Mouse (Mus musculus) neural tube, embryonic 15.5 days (tissue): ENCODE data around the gene Shcbp1l. TPM values are rescaled to one million over a fixed set of nuclear protein-coding genes. Genes with fewer than 3 reads are reported as not detected.

Experiments
- ATAC-seq: fragments of 200-750 bp; cut with Nextera tagmentation; 2 replicates; pipeline ENCODE4 v1.8.0; 2017; ENCODE audit warnings: mild to moderate bottlenecking, moderate TSS enrichment, moderate library complexity; ENCODE audit not compliant: low FRiP score
- H3K27ac ChIP-seq: fragments of 300-500 bp; sonication (generic); replicated peaks from 2 replicates; pipeline ENCODE4 v1.5.1; 2015; ENCODE audit warnings: mild to moderate bottlenecking, inconsistent platforms
- H3K27me3 ChIP-seq: fragments of 300-500 bp; sonication (generic); replicated peaks from 2 replicates; pipeline ENCODE4 v1.6.1; 2015; ENCODE audit warnings: inconsistent platforms
- H3K36me3 ChIP-seq: fragments of 300-500 bp; sonication (generic); 2 replicates; pipeline ENCODE4 v1.6.1; 2015; ENCODE audit warnings: inconsistent platforms
- H3K4me1 ChIP-seq: fragments of 300-500 bp; sonication (generic); 2 replicates; pipeline ENCODE4 v1.6.1; 2015; ENCODE audit warnings: inconsistent platforms
- H3K4me2 ChIP-seq: fragments of 300-500 bp; sonication (generic); 2 replicates; pipeline ENCODE4 v1.6.1; 2015; ENCODE audit warnings: inconsistent platforms, mild to moderate bottlenecking, moderate library complexity
- H3K4me3 ChIP-seq: fragments of 300-500 bp; sonication (generic); replicated peaks from 2 replicates; pipeline ENCODE4 v1.5.1; 2015; ENCODE audit warnings: mild to moderate bottlenecking, inconsistent platforms
- H3K9ac ChIP-seq: fragments of 300-500 bp; sonication (generic); replicated peaks from 2 replicates; pipeline ENCODE4 v1.6.1; 2015; ENCODE audit warnings: mild to moderate bottlenecking, inconsistent platforms
- H3K9me3 ChIP-seq: fragments of 300-500 bp; sonication (generic); replicated peaks from 2 replicates; pipeline ENCODE4 v1.6.1; 2016; ENCODE audit warnings: inconsistent platforms
- WGBS: fragments of 180-500 bp; shearing (Covaris S2); methylation state at CpG from one replicate; pipeline ENCODE4 v1.1.7; 2015; ENCODE audit warnings: mixed read lengths; 5-methylcytosine and 5-hydroxymethylcytosine counted together
- polyA plus RNA-seq: library from polyadenylated mRNA; unstranded; fragments of >200 nt; fragmentation: Nextera tagmentation; extraction: Ambion mirVana; gene quantifications from 2 replicates; pipeline ENCODE4 v1.2.1, GENCODE M21; 2015

Gene Shcbp1l
- polyA plus RNA-seq, 1 experiment from 2014 or later: 0.75 TPM

DNA sequence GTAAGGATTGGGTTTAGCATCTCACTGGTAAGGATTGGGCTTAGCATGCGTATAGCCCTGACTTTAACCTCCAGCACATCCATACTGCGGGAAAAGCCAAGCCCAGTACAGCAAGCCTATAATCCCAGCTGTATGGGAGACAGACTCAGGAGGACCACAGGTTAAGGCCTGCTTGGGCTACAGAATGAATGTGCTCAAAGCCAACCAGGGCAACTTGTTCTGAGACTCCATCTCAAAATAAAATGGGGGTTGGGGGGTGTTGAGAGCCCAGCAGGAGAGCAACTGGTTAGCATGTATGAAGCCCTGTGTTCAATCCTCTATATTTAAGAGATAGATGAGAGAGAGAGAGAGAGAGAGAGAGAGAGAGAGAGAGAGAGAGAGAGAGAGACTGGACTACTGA lies 66.4 kb downstream of the Shcbp1l start:
- no peaks in the 10 kb centered on the region for H3K9me3 ChIP-seq
- H3K9ac ChIP-seq: no peak overlapping the region
- H3K4me3 ChIP-seq: no peak overlapping the region
- H3K4me1 ChIP-seq: peaks cover 5% of the 10 kb centered on the region; the same call in 1 of the 2 replicates
- no peaks in the 10 kb centered on the region for H3K27me3 ChIP-seq
- H3K27ac ChIP-seq: no peak overlapping the region
- no peak overlapping the region for H3K4me2 ChIP-seq
- ATAC-seq: no peak
- no peaks in the 10 kb centered on the region for H3K36me3 ChIP-seq
- WGBS: 89% methylated on average over 2 of the region's 2 CpGs

GRCm38 (mm10) chr1:153491822-153492221 lies 66.9 kb downstream of the Shcbp1l start:
- 97% methylated on average over 1 of the region's 1 CpGs for WGBS
- Histone ChIP-seq H3K4me2 (no peak overlapping the region), H3K27ac (no peak overlapping the region), H3K9me3 (no peaks in the 10 kb centered on the region), H3K36me3 (no peaks in the 10 kb centered on the region), H3K27me3 (no peaks in the 10 kb centered on the region), H3K4me3 (no peak overlapping the region), H3K4me1 (0 out of 2 replicates have a peak, but pooled peaks cover 5% of the 10 kb centered on the region), H3K9ac (no peak overlapping the region)
- ATAC-seq: no peak

GRCm38 (mm10) chr1:153493338-153493737 lies 68.4 kb downstream of the Shcbp1l start:
- H3K9me3 ChIP-seq: no peaks in the 10 kb centered on the region
- no peaks in the 10 kb centered on the region for H3K36me3 ChIP-seq
- ATAC-seq: no peak
- H3K27ac ChIP-seq: no peak overlapping the region
- no peaks in the 10 kb centered on the region for H3K27me3 ChIP-seq
- WGBS: 25% methylated on average over 4 of the region's 4 CpGs
- H3K4me3 ChIP-seq: no peak overlapping the region
- H3K9ac ChIP-seq: no peak overlapping the region
- no peak overlapping the region for H3K4me2 ChIP-seq
- no peaks in the 10 kb centered on the region for H3K4me1 ChIP-seq

- Histone ChIP-seq H3K9me3 (no peaks in the 10 kb centered on the region), H3K36me3 (no peaks in the 10 kb centered on the region), H3K27ac (no peak overlapping the region), H3K4me1 (no peaks in the 10 kb centered on the region), H3K4me2 (no peak overlapping the region), H3K27me3 (no peaks in the 10 kb centered on the region), H3K4me3 (no peak overlapping the region), H3K9ac (no peak overlapping the region)
- no peak for ATAC-seq
- 24% methylated on average over 6 of the region's 6 CpGs for WGBS
These were observed 69.0 kb downstream of the Shcbp1l start for GRCm38 (mm10) chr1:153493931-153494330.

DNA sequence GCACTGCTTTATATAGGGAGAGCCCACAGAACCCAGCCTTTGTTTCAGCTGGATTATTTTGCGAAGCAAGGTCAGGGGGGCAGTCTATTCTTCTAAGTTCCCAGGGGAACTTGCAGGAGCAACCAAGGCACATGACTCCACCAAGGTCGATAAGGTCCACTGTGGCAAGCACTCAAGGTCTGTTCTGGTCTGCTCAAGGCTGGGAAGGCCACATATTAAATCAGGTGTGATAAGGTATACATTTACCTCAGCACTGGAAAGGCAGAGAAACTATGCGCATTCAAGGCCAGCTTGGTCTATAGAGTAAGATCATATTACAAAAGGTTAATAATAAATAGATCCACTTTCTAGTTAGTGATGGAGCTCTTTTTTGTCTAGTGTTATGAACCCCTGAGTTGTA lies 71.1 kb downstream of the Shcbp1l start:
- H3K9me3 ChIP-seq: no peaks in the 10 kb centered on the region
- H3K4me2 ChIP-seq: no peak overlapping the region
- no peaks in the 10 kb centered on the region for H3K36me3 ChIP-seq
- WGBS: 85% methylated on average over 3 of the region's 3 CpGs
- H3K27me3 ChIP-seq: no peaks in the 10 kb centered on the region
- H3K9ac ChIP-seq: no peak overlapping the region
- H3K4me3 ChIP-seq: no peak overlapping the region
- no peaks in the 10 kb centered on the region for H3K4me1 ChIP-seq
- no peak overlapping the region for H3K27ac ChIP-seq
- no peak for ATAC-seq

DNA sequence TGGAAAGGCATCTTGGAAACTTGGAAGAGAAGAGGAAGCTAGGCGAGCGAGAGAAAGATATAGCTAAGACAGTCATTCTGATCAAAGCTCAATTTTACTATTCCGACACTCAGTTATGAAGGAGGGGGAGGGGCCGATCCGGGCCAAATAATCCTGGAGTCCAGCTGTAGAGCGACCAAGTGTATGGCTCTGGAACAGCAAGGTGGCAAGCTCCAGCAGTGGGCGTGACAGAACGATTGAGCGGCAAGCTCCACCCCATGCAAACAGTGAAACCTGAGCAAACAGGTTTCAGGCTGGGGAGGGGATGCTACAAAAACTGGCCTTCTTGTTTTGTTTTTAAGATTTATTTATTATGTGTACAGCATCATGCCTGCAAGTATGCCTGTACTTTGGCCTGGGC lies 75.1 kb downstream of the Shcbp1l start:
- WGBS: 94% methylated on average over 9 of the region's 9 CpGs

DNA sequence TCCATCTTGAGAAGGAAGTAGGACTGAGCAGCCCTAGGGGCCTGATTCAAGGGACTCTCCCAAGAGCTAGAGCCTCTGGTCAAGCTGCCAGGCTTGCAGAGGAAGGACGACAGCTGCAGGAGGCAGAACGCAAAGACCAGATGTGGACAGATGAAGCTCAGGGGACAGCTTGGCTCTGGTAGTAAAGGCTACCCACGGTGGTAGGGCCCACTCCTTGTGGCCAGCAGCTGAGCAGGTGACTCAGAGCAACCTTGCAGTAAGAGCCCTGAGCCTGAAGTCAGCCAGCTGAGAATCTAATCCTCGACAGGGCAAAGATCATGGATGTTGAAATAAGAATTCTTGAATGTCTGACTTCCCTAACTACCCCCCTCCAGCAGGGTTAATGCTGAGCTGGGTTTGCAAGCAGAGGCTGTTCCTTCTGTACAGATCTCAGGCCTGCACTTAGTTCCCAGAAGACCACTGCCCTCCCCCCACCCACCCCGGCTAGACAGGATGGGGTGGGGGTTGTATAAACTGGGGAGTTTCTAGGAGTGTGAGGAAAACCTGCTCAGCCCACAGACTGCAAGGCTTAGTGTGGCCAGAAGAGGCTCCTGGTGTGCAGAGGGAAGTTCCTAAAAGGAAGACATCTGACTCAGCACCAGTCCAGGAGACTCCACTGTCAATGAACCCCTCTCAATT lies 76.8 kb downstream of the Shcbp1l start:
- no peak for ATAC-seq
- H3K9me3 ChIP-seq: no peaks in the 10 kb centered on the region
- H3K4me1 ChIP-seq: no peaks in the 10 kb centered on the region
- no peak overlapping the region for H3K27ac ChIP-seq
- no peak overlapping the region for H3K4me3 ChIP-seq
- no peak overlapping the region for H3K4me2 ChIP-seq
- no peaks in the 10 kb centered on the region for H3K27me3 ChIP-seq
- no peak overlapping the region for H3K9ac ChIP-seq
- no peaks in the 10 kb centered on the region for H3K36me3 ChIP-seq
- WGBS: 65% methylated on average over 5 of the region's 5 CpGs

More for the DNA sequence above, 75.1 kb downstream of the Shcbp1l start:
- no peaks in the 10 kb centered on the region for H3K36me3 ChIP-seq
- H3K9ac ChIP-seq: no peak overlapping the region
- no peak overlapping the region for H3K27ac ChIP-seq
- H3K27me3 ChIP-seq: no peaks in the 10 kb centered on the region
- H3K4me3 ChIP-seq: no peak overlapping the region
- no peak for ATAC-seq
- H3K9me3 ChIP-seq: no peaks in the 10 kb centered on the region
- H3K4me1 ChIP-seq: no peaks in the 10 kb centered on the region
- no peak overlapping the region for H3K4me2 ChIP-seq

Other genes with a start within 250 kb of the Shcbp1l start
- gene Lamc2, start 238.7 kb upstream of the Shcbp1l start, polyA plus RNA-seq: 1.6 and 3.9 TPM in 2 replicates
- gene Lamc1, start 92.4 kb upstream of the Shcbp1l start, polyA plus RNA-seq: 17.1 and 22.8 TPM in 2 replicates
- gene Dhx9, start 62.5 kb downstream of the Shcbp1l start, polyA plus RNA-seq: 27.0 and 27.5 TPM in 2 replicates
- 14.4 and 16.9 TPM in 2 replicates for gene Npl, start 124.9 kb downstream of the Shcbp1l start, polyA plus RNA-seq
- gene Rgs8, start 227.9 kb downstream of the Shcbp1l start, polyA plus RNA-seq: 11.2 and 13.4 TPM in 2 replicates